Mouse (Mus musculus): ENCODE data around the gene Rell1. TPM values are rescaled to one million over a fixed set of nuclear protein-coding genes. Genes with fewer than 3 reads are reported as not detected.

The Rell1 gene
- polyA plus RNA-seq, 1 experiment from 2014 or later: 37.2 TPM

DNA sequence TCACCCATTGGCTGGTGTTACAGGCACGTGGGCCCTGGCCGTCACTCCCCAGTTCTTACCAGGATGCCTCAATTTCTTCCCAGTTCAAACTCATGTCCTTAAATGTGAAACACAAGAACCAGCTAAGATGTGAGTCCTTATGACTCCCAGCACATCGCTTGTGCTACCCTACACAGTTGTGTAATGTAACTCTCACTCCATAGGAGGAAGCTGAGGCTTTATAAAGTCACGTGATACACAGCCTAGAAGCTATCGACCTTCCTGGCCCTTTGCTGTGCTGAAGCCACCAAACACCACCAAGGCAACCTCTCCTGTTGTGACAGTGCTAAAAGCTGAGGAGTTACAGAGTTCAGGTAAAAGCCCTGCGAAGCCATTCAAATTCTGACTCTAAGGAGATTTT is 33.1 kb downstream of the Rell1 start:
- peak overlapping the region; percentile 82; the same call in 1 of the 2 replicates for H3K27ac ChIP-seq
- 60% methylated on average over 6 of the region's 6 CpGs for WGBS (ENCODE audit: missing documents)

DNA sequence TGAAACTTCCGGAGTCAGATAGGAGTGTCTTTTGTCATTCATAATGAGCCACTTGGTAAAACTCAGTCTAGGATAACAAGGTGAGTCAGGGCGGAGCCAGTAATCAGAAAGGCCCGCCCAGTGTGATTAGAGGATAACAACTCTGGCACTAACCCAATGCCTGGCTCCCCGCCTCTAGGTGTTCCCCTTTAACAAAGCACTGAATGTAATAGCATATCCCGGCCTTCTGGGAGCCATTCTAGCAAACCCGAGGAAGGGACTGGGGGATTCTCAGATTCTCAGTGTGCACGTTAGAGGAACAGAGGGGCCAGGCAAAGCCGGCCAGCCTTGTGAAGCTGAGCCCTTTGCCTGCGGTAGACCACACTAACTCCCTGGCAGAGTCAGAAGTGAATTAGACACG is 35.9 kb downstream of the Rell1 start:
- no peak overlapping the region for H3K27ac ChIP-seq
- H3K4me3 ChIP-seq (ENCODE audit: inconsistent target): no peak overlapping the region
- peaks cover 47% of the 10 kb centered on the region for H3K36me3 ChIP-seq (ENCODE audit: inconsistent target)
- WGBS (ENCODE audit: missing documents): 92% methylated on average over 8 of the region's 10 CpGs
- H3K79me2 ChIP-seq (ENCODE audit: inconsistent target): peaks cover 41% of the 10 kb centered on the region

More for the DNA sequence above, 33.1 kb downstream of the Rell1 start:
- H3K79me2 ChIP-seq (ENCODE audit: inconsistent target): peaks cover 64% of the 10 kb centered on the region
- H3K4me3 ChIP-seq (ENCODE audit: inconsistent target): no peak overlapping the region
- peaks cover 32% of the 10 kb centered on the region; the same call in 1 of the 2 replicates for H3K36me3 ChIP-seq (ENCODE audit: inconsistent target)

DNA sequence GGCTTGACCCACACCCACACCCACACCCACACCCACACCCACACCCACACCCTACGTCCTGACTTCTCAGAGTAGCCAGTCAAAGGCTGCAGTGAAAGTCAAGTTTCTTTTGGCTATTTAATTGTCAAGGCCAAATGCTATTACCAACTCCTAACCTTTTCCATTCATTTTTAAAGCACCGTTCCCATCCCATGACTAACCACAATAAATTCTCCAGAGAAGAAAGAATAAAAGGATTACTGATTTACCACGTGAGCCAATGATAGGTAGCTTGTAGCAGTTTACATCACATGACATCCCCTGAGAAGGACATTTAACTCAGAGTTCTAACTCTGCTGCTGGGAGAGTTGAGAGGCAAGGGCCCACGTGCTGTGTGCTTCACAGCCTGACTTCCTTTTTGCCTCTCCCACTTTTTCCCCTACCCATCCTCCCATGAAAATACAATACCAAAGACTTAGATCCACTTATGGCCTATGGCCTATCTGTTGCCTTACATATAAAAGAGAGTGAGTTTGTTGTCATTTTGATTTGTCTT is 37.8 kb downstream of the Rell1 start:
- Histone ChIP-seq H3K36me3 (ENCODE audit: inconsistent target) (peaks cover 63% of the 10 kb centered on the region), H3K79me2 (ENCODE audit: inconsistent target) (peaks cover 24% of the 10 kb centered on the region; the same call in 1 of the 2 replicates), H3K27ac (no peak overlapping the region), H3K4me3 (ENCODE audit: inconsistent target) (no peak overlapping the region)
- WGBS (ENCODE audit: missing documents): 85% methylated on average over 4 of the region's 4 CpGs

DNA sequence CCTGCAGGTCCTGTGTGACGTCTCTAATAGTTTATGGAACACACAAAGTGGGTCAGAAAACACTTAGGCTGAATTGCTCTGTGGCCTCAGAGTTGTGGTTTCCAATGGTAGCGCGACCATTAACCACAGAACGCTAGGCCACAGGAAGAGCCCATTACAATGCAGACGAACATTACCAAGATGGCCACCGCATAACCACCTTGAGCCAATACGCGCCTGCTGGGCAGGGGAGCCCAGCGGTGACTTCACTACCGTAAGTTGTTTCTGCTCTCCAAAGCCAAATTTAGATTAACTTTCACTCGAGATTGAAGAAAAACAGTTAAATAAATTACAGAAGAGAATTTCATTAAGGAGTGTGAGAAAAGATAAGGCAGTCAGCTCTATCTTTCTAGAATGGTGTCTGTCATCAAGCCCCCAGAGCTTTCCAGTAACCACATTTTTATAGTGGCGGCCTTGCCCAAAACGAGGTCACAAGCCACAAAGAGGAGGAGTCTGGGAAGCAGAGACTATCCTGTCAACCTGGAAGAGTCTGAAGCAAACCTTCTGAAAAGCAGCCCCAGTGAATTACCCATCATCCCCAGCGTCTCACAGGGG is 43.6 kb downstream of the Rell1 start:
- WGBS (ENCODE audit: missing documents): 74% methylated on average over 14 of the region's 14 CpGs
- Histone ChIP-seq H3K27ac (no peak overlapping the region), H3K4me3 (ENCODE audit: inconsistent target) (no peak overlapping the region), H3K79me2 (ENCODE audit: inconsistent target) (no peaks in the 10 kb centered on the region; the same call in 1 of the 2 replicates), H3K36me3 (ENCODE audit: inconsistent target) (peaks cover 78% of the 10 kb centered on the region)

DNA sequence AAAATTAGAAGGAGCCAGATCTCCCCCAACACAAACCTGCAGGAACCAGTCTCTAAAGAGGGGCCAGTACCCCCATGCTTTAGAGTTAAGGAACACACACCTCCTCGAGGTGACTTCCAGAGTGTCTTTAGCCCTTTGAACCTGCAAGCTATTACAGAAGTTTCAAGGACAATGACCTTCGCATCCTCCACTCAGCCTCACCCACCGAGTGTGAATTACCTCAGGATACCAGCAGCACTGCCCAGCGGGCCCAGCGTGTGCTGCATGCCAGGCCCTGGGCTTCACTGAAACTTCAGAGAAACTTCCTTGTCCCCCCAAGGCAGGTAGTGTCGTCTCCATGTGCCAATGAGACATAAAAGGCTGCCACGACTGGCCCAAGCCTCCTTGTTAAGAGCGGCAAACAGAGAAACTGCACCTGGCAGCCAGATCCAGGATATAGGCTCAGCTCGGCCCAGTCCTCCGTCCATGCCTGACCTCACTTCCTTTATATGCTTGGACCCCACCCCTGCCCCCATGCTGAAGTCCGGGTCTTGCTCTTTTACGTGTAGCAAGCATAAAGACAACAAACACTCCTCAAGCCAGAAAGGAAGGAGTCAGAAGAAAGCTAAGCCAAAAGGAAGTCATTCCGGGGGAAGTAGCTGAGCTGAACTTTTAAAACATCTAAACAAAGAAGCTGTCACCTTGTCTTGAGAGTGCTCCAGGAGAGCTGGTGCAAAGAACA is 45.2 kb downstream of the Rell1 start:
- WGBS (ENCODE audit: missing documents): 93% methylated on average over 13 of the region's 13 CpGs
- no peak overlapping the region for H3K27ac ChIP-seq

DNA sequence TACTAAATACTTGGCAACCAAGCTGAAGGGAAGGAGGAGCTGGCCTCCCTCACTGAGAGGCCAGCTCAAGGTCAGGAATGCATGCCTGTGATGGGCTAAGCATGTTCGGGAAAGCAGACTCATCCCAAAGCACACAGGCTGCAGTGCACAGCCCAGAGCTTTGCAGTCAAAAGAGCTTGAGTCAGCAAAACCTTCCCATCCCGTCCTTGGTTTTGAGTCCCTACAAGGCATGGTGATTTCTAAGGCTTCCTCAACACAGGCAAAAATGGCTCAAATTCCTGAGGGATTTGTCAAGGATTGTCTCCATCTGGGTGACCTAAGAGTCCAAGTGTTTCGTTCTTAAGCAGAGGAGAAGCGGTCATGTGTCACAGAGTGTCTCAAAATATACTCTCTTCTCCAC is 50.5 kb downstream of the Rell1 start:
- 87% methylated on average over 2 of the region's 4 CpGs for WGBS (ENCODE audit: missing documents)
- H3K4me3 ChIP-seq (ENCODE audit: inconsistent target): no peak overlapping the region
- no peak overlapping the region for H3K27ac ChIP-seq
- H3K79me2 ChIP-seq (ENCODE audit: inconsistent target): no peaks in the 10 kb centered on the region
- peaks cover 61% of the 10 kb centered on the region; the same call in 1 of the 2 replicates for H3K36me3 ChIP-seq (ENCODE audit: inconsistent target)

More for the DNA sequence above, 45.2 kb downstream of the Rell1 start:
- no peak overlapping the region for H3K4me3 ChIP-seq (ENCODE audit: inconsistent target)
- peaks cover 72% of the 10 kb centered on the region for H3K36me3 ChIP-seq (ENCODE audit: inconsistent target)
- H3K79me2 ChIP-seq (ENCODE audit: inconsistent target): no peaks in the 10 kb centered on the region; the same call in 1 of the 2 replicates

DNA sequence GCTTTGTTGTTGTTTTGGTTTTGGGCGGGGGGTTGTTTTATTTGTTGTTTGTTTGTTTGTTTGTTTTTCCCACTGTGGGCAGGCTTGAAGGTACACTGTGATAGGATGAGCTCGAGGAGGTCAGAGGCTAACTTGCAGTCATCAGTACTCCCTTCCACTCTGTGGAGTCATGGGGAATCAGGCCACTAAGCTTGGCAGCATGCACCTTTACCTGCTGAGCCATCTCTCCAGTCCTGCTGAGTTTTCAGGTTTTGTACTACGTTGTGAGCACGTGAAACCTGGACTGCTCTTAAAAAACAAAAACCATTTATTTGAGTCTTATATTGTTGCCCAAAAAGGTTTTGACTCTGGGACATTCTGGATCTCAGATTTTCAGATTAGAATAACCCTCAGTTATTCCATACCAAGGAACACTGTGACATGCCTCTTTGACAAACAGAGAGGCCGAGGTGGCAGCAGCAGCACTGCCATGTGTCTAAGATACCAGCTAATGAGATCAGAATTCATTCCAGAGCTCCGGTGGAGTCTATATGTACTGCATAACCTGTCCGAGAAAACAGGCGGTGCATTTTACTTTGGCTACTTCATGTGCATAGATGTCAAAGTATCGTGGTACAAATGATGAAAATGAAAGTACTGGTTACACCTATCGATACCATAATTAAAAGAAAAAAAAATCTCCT is 52.1 kb downstream of the Rell1 start:
- no peaks in the 10 kb centered on the region for H3K79me2 ChIP-seq (ENCODE audit: inconsistent target)
- no peak overlapping the region for H3K4me3 ChIP-seq (ENCODE audit: inconsistent target)
- H3K36me3 ChIP-seq (ENCODE audit: inconsistent target): peaks cover 55% of the 10 kb centered on the region; the same call in 1 of the 2 replicates
- H3K27ac ChIP-seq: no peak overlapping the region
- 94% methylated on average over 10 of the region's 10 CpGs for WGBS (ENCODE audit: missing documents)

DNA sequence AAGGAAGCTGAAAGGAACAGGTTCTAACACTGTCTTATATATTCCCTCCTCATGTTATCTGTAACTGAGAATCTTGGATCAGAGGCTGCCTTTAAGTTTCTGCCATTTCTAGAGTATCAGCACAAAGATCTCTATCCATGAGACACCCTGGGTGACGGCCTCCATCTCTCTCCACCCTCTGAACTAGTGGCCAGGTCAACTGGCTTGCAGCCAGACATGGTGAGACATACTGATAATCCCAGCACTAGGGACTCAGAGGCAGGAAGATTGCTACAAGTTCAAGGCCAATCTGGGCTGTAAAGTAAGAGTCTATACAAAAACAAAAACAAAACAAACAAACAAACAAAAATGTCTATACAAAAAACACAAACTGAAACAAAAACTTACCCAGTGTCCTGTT is 53.8 kb downstream of the Rell1 start:
- WGBS (ENCODE audit: missing documents): 89% methylated on average over 1 of the region's 1 CpGs
- H3K27ac ChIP-seq: no peak overlapping the region
- no peaks in the 10 kb centered on the region for H3K79me2 ChIP-seq (ENCODE audit: inconsistent target)
- peaks cover 59% of the 10 kb centered on the region; the same call in 1 of the 2 replicates for H3K36me3 ChIP-seq (ENCODE audit: inconsistent target)
- no peak overlapping the region for H3K4me3 ChIP-seq (ENCODE audit: inconsistent target)

DNA sequence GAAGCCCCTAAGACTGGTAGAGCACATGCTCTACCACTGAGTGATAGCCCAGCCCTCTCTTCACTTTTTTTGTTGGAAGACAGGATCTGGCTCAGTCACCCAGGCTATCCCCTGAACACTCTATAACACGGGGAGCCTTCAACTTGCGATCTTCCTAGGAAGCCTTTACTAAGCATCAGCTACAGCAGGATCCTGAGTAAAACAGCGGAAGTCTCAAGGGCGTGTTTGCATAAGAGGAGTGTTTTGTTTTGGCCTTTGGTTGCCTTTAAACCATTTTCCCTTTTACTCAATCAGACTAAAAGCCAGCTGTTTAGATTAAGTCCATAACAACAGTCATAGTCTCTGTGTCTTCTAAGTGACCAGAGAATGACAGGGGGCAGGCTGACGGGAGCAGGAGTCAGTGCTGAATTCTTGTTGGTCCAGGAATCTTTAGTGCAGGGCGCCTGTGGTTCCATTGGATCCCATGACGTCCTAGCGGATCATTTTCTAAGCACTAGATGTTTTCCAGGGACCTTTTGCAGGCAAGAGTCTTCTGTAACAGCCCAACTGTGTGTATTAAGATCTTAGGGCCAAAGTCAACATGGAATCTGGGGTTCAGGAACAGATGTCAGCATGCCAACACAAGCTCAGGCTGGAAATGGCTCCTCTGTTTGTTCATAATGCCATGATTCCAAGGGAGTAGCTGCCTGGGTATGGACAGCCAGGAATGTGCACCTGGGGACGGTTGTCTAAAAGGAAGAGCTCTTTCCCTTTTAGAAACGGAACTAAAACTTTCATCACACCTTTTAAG is 58.3 kb downstream of the Rell1 start:
- 96% methylated on average over 10 of the region's 10 CpGs for WGBS (ENCODE audit: missing documents)
- Histone ChIP-seq H3K4me3 (ENCODE audit: inconsistent target) (no peak overlapping the region), H3K27ac (no peak overlapping the region), H3K36me3 (ENCODE audit: inconsistent target) (peaks cover 38% of the 10 kb centered on the region; the same call in 1 of the 2 replicates), H3K79me2 (ENCODE audit: inconsistent target) (no peaks in the 10 kb centered on the region)

DNA sequence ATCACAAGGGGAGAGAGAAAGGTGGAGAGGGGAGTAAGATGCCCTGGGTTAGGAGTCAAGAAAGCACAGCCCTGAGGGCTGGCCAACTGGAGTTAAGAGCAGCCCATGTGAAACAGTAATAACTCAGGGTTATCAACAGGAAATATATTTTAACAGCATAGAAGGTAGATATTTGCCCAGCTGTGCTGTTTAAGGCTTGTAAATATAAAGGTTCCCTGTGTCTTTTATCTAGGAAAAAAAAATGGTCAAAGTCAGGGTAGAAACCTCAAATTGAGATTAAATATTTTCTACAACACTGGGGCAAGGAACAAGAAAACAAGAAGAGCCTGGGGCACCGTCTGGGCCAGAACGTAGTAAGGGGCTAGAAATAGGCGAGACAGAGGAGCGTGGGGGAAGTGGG is 61.2 kb downstream of the Rell1 start:
- H3K36me3 ChIP-seq (ENCODE audit: inconsistent target): peaks cover 20% of the 10 kb centered on the region; the same call in 1 of the 2 replicates
- no peaks in the 10 kb centered on the region for H3K79me2 ChIP-seq (ENCODE audit: inconsistent target)
- 83% methylated on average over 4 of the region's 4 CpGs for WGBS (ENCODE audit: missing documents)
- H3K4me3 ChIP-seq (ENCODE audit: inconsistent target): no peak overlapping the region
- no peak overlapping the region for H3K27ac ChIP-seq

DNA sequence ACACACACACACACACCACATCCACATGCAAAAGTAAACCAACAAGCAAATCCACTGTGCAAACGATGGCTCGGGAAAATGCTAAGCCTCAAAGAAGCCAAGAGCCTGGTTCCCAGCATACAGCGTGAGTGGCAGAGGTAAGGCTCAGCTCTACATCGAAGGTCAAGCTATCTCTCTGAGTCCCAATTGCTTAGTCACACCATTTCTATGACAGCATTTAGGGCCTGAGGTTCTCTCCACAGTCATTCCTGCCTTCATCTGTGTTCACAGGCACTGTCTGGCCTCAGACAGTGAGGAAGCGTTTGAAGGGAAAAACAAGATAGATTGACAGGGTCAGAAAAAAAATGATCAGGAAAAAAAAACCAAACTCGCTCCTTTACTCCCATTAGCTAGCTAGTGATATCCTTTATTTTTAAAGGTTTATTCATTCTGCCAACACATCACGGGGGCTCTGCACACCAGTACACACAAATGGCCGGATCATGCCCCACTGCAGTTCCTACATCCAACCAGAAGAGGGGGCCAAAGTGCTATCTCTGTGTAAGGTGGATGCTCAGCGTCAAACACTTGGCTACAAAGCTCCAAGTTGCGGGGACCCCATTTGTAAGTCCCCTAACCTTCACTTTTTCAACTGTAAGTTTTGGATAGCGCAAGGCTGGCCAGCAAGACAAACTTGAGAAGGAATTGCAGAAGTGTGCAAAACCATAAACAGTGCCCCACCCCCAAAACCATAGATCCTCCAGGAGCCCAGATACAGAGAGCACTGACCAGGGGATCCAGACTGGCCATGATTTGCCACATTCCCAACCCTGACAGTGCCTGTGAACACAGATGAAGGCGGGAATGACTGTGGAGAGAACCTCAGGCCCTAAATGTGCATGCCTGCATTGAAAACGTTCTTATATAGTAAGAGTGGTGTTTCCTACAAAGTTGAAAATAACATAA is 62.3 kb downstream of the Rell1 start:
- no peak overlapping the region for H3K4me3 ChIP-seq (ENCODE audit: inconsistent target)
- no peak overlapping the region for H3K27ac ChIP-seq
- 50% methylated on average over 13 of the region's 13 CpGs for WGBS (ENCODE audit: missing documents)
- H3K79me2 ChIP-seq (ENCODE audit: inconsistent target): no peaks in the 10 kb centered on the region
- H3K36me3 ChIP-seq (ENCODE audit: inconsistent target): peaks cover 16% of the 10 kb centered on the region; the same call in 1 of the 2 replicates

DNA sequence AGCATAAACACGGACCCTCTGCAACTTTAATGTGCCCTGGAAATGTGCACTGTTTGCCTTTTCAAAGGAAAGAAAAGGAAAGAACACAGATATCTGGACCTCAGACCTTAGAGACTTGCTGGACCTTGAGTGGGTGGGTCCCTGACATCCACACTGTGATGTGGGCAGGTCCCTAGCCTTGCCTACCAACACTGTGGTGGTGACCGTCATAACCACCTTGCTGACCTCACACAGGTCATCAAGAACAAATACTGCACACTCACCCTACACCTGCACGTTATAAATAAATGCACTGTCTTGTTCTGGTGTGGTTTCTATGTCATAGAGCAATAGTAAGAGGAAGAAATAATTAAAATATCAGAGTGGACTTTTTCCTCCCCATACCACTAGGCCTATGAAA is 65.4 kb downstream of the Rell1 start:
- no peak overlapping the region for H3K4me3 ChIP-seq (ENCODE audit: inconsistent target)
- 83% methylated on average over 3 of the region's 3 CpGs for WGBS (ENCODE audit: missing documents)
- H3K27ac ChIP-seq: no peak overlapping the region
- H3K79me2 ChIP-seq (ENCODE audit: inconsistent target): no peaks in the 10 kb centered on the region
- H3K36me3 ChIP-seq (ENCODE audit: inconsistent target): no peaks in the 10 kb centered on the region

DNA sequence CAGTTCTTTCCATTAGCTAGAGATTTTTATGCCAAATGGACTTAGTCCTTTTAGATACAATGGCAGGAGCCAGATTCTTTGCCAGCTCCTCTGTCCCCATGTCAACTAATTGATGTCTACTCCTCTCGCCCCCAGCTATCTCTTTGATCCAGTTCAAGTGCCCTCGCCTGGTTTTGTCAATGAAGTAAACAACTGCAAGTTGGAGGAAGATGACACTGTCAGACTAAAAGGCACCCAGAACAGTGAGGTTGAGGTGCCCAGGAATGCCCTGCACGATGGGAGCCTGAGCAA is 70.9 kb downstream of the Rell1 start:
- no peak overlapping the region for H3K4me3 ChIP-seq (ENCODE audit: inconsistent target)
- no peaks in the 10 kb centered on the region for H3K79me2 ChIP-seq (ENCODE audit: inconsistent target)
- H3K36me3 ChIP-seq (ENCODE audit: inconsistent target): no peaks in the 10 kb centered on the region
- 86% methylated on average over 3 of the region's 3 CpGs for WGBS (ENCODE audit: missing documents)
- H3K27ac ChIP-seq: no peak overlapping the region

Measured in macrophage (primary cell).